Mouse (Mus musculus) heart, postnatal 4 days (tissue): ENCODE results near the gene Ttc30a2. TPM values are rescaled to one million over a fixed set of nuclear protein-coding genes. Genes with fewer than 3 reads are reported as not detected.

Experiments
- DNase-seq: peaks from one replicate; pipeline ENCODE4 v3.0.0; 2021
- total RNA-seq, 2 experiments: library from RNA; stranded (reverse); gene quantifications; 2 replicates each; pipeline ENCODE4 v1.2.3; 2021

The Ttc30a2 gene
- total RNA-seq, 2 experiments from 2014 or later: 0.88 to 1.7 TPM

GRCm38 (mm10) chr2:75928011-75928410 lies 50.0 kb downstream of the Ttc30a2 start:
- no peak for DNase-seq

GRCm38 (mm10) chr2:75926061-75926460 lies 51.9 kb downstream of the Ttc30a2 start:
- no peak for DNase-seq

Other genes starting within 250 kb of the Ttc30a2 start
- gene Agps, start 146.0 kb downstream of the Ttc30a2 start, total RNA-seq: 10 to 100 TPM; 49.4 to 57.1 TPM
- 1 to 10 TPM; 8.0 to 8.6 TPM for gene Ttc30b, start 39.6 kb downstream of the Ttc30a2 start, total RNA-seq
- 1 to 10 TPM; 3.4 to 3.6 TPM for gene Ttc30a1, start 3.8 kb upstream of the Ttc30a2 start, total RNA-seq